Mouse (Mus musculus) hindbrain, embryonic 15.5 days (tissue): ENCODE data around the gene Pcnx2. TPM values are rescaled to one million over a fixed set of nuclear protein-coding genes. Genes with fewer than 3 reads are reported as not detected.

Experiments
- ATAC-seq: fragments of 200-750 bp; cut with Nextera tagmentation; 2 replicates; pipeline ENCODE4 v1.8.0; 2017; ENCODE audit warnings: low read depth, moderate number of reproducible peaks, moderate TSS enrichment; ENCODE audit not compliant: low FRiP score
- H3K27ac ChIP-seq: fragments of 300-500 bp; sonication (generic); replicated peaks from 2 replicates; pipeline ENCODE4 v1.5.1; 2015; ENCODE audit warnings: mild to moderate bottlenecking, inconsistent platforms
- H3K27me3 ChIP-seq: fragments of 300-500 bp; sonication (generic); 2 replicates; pipeline ENCODE4 v1.6.1; 2015; ENCODE audit warnings: control low read depth, inconsistent platforms
- H3K36me3 ChIP-seq: fragments of 300-500 bp; sonication (generic); 2 replicates; pipeline ENCODE4 v1.6.1; 2015; ENCODE audit warnings: control low read depth, inconsistent platforms
- H3K4me1 ChIP-seq: fragments of 300-500 bp; sonication (generic); replicated peaks from 2 replicates; pipeline ENCODE4 v1.6.1; 2015; ENCODE audit warnings: control low read depth, inconsistent platforms
- H3K4me2 ChIP-seq: fragments of 300-500 bp; sonication (generic); 2 replicates; pipeline ENCODE4 v1.6.1; 2015; ENCODE audit warnings: moderate library complexity, mild to moderate bottlenecking, inconsistent platforms
- H3K4me3 ChIP-seq: fragments of 300-500 bp; sonication (generic); 2 replicates; pipeline ENCODE4 v1.5.1; 2015; ENCODE audit warnings: mild to moderate bottlenecking, inconsistent platforms
- H3K9ac ChIP-seq: fragments of 300-500 bp; sonication (generic); 2 replicates; pipeline ENCODE4 v1.6.1; 2015; ENCODE audit warnings: inconsistent platforms
- H3K9me3 ChIP-seq: fragments of 300-500 bp; sonication (generic); 2 replicates; pipeline ENCODE4 v1.6.1; 2016; ENCODE audit warnings: control low read depth, inconsistent platforms
- WGBS: fragments of 180-500 bp; shearing (Covaris S2); methylation state at CpG from one replicate; pipeline ENCODE4 v1.1.7; 2015; 5-methylcytosine and 5-hydroxymethylcytosine counted together
- polyA plus RNA-seq: library from polyadenylated mRNA; unstranded; fragments of >200 nt; fragmentation: Nextera tagmentation; extraction: Ambion mirVana; gene quantifications from 2 replicates; pipeline ENCODE4 v1.2.1, GENCODE M21; 2015

Pcnx2 gene
- polyA plus RNA-seq, result 4.5 and 5.2 TPM in 2 replicates

DNA sequence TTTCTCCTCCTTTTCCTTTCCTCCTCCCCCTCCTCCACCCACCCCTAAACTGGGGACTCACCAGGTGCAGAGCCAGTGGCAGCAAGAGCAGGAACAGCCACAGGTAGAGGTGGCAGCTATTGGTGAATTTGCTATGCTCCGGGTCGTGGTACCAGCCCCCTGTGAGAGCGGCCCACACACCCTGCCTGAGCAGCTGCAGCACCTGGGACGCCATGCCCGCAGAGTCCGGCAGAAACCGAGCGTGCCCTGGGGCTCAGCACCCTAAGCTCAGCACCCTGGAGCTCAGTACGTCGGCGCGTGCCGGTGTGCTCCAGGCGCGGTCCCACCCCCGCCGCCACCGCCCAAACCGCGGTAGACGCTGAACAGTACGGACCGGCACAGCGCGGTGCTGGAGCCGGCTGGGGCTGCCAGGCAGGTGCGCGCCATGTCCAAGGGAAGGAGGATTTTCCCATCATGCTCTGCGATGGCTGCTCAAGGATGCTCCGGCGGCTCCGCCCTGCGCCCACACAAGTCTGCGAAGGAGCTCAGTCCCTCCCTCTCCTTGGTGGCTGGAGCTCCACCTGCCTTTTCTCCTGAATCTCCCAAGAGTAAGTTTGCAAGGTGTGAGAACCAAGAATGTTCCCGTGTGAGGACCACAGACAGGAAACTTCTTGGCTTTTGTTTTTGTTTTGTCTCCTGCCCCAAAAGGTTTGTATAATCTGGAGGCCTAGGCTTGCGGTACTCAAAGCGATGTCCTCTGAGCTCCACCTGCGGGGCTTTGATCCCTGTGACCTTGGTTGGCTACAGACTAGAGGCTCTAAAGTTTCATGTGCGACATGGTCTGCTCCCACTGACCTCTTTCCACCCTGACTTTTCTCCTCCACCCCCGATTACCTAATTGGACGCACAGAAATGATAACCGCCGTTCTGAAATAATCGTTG, at the start of gene Pcnx2:
Gene Pcnx2, minus strand, starts transcription at position 450 of the 921 bp plus-strand sequence.
- H3K4me3 ChIP-seq, result peak within 1 kb of the TSS; percentile 79
- no peaks in the 10 kb centered on the region for H3K36me3 ChIP-seq
- H3K4me2 ChIP-seq, result peak within 1 kb of the TSS; percentile 66
- H3K4me1 ChIP-seq, result peaks cover 16% of the 10 kb centered on the region
- H3K9me3 ChIP-seq, result no peaks in the 10 kb centered on the region
- ATAC-seq, result peak; percentile 91
- peak within 1 kb of the TSS; percentile 74 for H3K9ac ChIP-seq
- no peaks in the 10 kb centered on the region for H3K27me3 ChIP-seq
- 6% methylated on average over 44 of the region's 44 CpGs for WGBS
- H3K27ac ChIP-seq, result peak within 1 kb of the TSS; percentile 87

DNA sequence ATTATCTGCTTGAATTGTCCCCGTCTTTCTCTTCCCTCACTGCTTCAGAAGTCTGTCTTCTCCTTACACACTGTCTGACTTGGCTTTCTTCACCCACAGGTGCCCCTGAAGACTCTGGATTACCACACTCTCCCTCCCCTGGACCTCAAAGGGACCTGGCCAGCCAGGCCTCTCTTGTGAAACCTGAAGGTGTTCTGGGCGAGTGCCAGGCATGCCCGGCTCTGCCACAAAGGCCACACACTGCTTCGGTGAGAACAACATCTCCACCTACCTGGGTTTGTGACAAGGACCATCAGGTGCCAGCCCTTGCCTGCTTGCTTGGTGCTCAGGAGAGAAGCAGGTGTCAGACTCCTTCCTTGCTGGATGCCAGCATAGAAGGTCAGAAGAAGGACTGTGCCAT, 46.4 kb upstream of the Pcnx2 start:
- Histone ChIP-seq H3K27me3 (no peaks in the 10 kb centered on the region), H3K9me3 (no peaks in the 10 kb centered on the region), H3K36me3 (no peaks in the 10 kb centered on the region), H3K4me1 (no peaks in the 10 kb centered on the region), H3K9ac (no peak overlapping the region), H3K27ac (no peak overlapping the region), H3K4me2 (no peak overlapping the region), H3K4me3 (no peak overlapping the region)
- ATAC-seq, result no peak
- WGBS, result 92% methylated on average over 4 of the region's 4 CpGs

DNA sequence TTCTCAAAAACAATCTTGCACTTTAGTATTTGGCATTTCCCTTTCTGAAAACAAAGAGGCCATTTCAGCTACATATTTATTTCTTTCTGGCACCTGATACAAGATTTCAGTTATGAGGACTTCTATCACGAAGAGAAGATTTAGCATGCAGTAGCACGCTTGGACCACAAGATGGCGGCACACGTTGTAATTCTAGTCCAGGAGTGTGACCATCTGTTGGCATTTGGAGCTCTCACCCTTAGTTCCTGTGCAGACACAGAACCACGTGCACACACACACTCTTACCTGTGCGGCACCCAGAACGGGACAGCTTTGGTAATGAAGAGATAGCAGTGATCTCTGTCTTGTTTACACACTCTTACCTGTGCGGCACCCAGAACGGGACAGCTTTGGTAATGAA, 37.5 kb upstream of the Pcnx2 start:
- no peak for ATAC-seq
- no peak overlapping the region for H3K4me2 ChIP-seq
- no peaks in the 10 kb centered on the region for H3K4me1 ChIP-seq
- no peaks in the 10 kb centered on the region for H3K9me3 ChIP-seq
- H3K9ac ChIP-seq, result no peak overlapping the region
- H3K4me3 ChIP-seq, result no peak overlapping the region
- no peak overlapping the region for H3K27ac ChIP-seq
- no peaks in the 10 kb centered on the region for H3K27me3 ChIP-seq
- 48% methylated on average over 9 of the region's 9 CpGs for WGBS
- H3K36me3 ChIP-seq, result no peaks in the 10 kb centered on the region

DNA sequence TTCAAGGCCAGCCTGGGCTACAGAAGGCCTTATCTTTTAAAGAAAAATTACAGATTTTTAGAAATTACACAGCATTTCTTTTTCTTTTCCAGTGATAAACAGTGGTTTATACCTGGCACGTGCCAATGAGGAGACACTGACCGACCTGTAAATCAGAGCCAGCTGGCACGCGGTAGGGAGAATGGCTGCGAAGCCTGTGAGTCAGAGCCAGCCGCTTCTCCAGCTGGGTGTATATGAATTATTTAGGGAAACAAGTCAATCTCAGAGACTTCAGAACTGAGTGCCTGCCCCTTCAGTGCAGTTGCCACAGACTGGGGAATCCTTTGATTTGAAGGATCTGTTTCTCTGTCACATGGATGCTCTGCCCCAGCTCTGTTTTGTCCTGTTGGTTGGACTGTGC, 33.7 kb upstream of the Pcnx2 start:
- no peak overlapping the region for H3K4me2 ChIP-seq
- H3K9ac ChIP-seq, result no peak overlapping the region
- no peak for ATAC-seq
- no peak overlapping the region for H3K27ac ChIP-seq
- H3K27me3 ChIP-seq, result no peaks in the 10 kb centered on the region
- H3K36me3 ChIP-seq, result no peaks in the 10 kb centered on the region
- H3K4me1 ChIP-seq, result no peaks in the 10 kb centered on the region
- H3K9me3 ChIP-seq, result no peaks in the 10 kb centered on the region
- WGBS, result 86% methylated on average over 6 of the region's 6 CpGs
- no peak overlapping the region for H3K4me3 ChIP-seq

DNA sequence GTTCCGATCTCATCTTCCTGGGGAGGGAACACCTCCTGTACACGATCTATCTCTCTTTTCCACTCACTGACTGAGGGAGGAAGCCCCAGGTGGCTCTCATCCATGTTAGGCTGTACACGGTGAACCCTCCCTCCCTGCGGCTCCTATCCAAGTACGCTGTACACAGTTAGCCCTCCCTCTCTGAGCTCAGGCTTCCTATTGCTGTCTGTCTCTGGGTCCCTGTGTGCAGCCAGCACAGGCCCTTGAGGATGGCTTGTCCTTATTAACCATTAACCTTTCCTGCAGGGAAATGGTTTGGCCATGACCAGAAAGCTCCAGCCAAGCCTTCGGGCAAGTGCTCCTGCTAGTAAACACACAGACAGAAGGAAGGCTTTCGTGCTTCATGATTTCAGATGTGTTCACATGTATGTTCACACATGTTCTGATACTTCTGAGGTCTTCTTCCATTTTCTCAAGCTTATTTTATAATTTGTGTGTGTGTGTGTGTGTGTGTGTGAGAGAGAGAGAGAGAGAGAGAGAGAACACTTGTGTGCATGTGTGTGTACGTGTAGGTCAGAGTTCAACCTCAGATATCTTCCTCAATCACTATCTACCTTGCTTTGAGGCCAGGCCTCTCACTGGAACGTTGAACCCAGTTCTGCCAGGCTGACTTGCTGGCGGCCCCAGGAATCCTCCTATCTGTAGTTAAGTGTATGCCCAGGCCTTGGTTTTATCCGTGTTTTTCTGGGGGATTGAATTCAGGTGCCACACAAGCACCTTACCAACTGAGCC, 32.3 kb upstream of the Pcnx2 start:
- no peak overlapping the region for H3K4me2 ChIP-seq
- H3K9me3 ChIP-seq, result no peaks in the 10 kb centered on the region
- WGBS, result 90% methylated on average over 11 of the region's 11 CpGs
- no peak overlapping the region for H3K27ac ChIP-seq
- no peak overlapping the region for H3K9ac ChIP-seq
- ATAC-seq, result no peak
- no peaks in the 10 kb centered on the region for H3K36me3 ChIP-seq
- H3K4me1 ChIP-seq, result no peaks in the 10 kb centered on the region
- H3K27me3 ChIP-seq, result no peaks in the 10 kb centered on the region
- no peak overlapping the region for H3K4me3 ChIP-seq

- H3K4me1 ChIP-seq, result no peaks in the 10 kb centered on the region
- H3K9me3 ChIP-seq, result no peaks in the 10 kb centered on the region
- H3K36me3 ChIP-seq, result no peaks in the 10 kb centered on the region
- H3K4me3 ChIP-seq, result no peak overlapping the region
- no peak overlapping the region for H3K27ac ChIP-seq
- no peak for ATAC-seq
- H3K27me3 ChIP-seq, result no peaks in the 10 kb centered on the region
- no peak overlapping the region for H3K4me2 ChIP-seq
- no peak overlapping the region for H3K9ac ChIP-seq
- 91% methylated on average over 4 of the region's 4 CpGs for whole genome bisulfite sequencing
These were observed 28.5 kb upstream of the Pcnx2 start for GRCm38 (mm10) chr8:125926636-125927035.

GRCm38 (mm10) chr8:125922333-125922732, 24.2 kb upstream of the Pcnx2 start:
- H3K4me1 ChIP-seq, result no peaks in the 10 kb centered on the region
- WGBS, result 54% methylated on average over 3 of the region's 3 CpGs
- no peak overlapping the region for H3K4me2 ChIP-seq
- H3K27me3 ChIP-seq, result no peaks in the 10 kb centered on the region
- no peak overlapping the region for H3K27ac ChIP-seq
- H3K9me3 ChIP-seq, result no peaks in the 10 kb centered on the region
- H3K36me3 ChIP-seq, result no peaks in the 10 kb centered on the region
- no peak for ATAC-seq
- H3K9ac ChIP-seq, result no peak overlapping the region
- no peak overlapping the region for H3K4me3 ChIP-seq

DNA sequence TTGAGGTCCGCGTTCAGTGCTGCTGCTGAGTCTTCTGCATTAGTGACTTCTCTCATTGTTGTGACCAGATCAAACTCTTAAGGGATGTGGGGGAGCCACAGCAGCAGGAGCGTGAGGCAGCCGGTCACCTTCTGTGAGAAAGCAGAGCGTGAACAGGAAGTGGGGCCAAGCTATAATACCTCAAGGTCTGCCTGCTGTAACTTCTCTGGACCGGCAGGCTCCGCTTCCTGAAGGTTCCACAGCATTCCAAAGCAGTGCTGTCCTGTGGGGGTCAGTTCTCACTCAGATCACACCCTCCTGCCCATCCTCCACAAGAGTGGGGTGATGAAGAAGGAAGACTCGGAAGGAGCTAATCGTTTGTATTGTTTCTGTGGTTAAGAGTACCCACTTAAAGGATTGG, 22.6 kb upstream of the Pcnx2 start:
- Histone ChIP-seq H3K9ac (no peak overlapping the region), H3K9me3 (no peaks in the 10 kb centered on the region), H3K36me3 (no peaks in the 10 kb centered on the region), H3K4me1 (no peaks in the 10 kb centered on the region), H3K4me2 (no peak overlapping the region), H3K4me3 (no peak overlapping the region), H3K27me3 (no peaks in the 10 kb centered on the region), H3K27ac (no peak overlapping the region)
- WGBS, result 76% methylated on average over 9 of the region's 9 CpGs
- ATAC-seq, result no peak

GRCm38 (mm10) chr8:125920281-125920680, 22.2 kb upstream of the Pcnx2 start:
- WGBS, result 72% methylated on average over 10 of the region's 10 CpGs
- Histone ChIP-seq H3K4me2 (no peak overlapping the region), H3K4me1 (no peaks in the 10 kb centered on the region), H3K36me3 (no peaks in the 10 kb centered on the region), H3K9ac (no peak overlapping the region), H3K27me3 (no peaks in the 10 kb centered on the region), H3K27ac (no peak overlapping the region), H3K4me3 (no peak overlapping the region), H3K9me3 (no peaks in the 10 kb centered on the region)
- no peak for ATAC-seq

GRCm38 (mm10) chr8:125919560-125919959, 21.4 kb upstream of the Pcnx2 start:
- Histone ChIP-seq H3K36me3 (no peaks in the 10 kb centered on the region), H3K27ac (no peak overlapping the region), H3K4me2 (no peak overlapping the region), H3K27me3 (no peaks in the 10 kb centered on the region), H3K9ac (no peak overlapping the region), H3K9me3 (no peaks in the 10 kb centered on the region), H3K4me1 (no peaks in the 10 kb centered on the region), H3K4me3 (no peak overlapping the region)
- 31% methylated on average over 8 of the region's 8 CpGs for WGBS
- no peak for ATAC-seq

DNA sequence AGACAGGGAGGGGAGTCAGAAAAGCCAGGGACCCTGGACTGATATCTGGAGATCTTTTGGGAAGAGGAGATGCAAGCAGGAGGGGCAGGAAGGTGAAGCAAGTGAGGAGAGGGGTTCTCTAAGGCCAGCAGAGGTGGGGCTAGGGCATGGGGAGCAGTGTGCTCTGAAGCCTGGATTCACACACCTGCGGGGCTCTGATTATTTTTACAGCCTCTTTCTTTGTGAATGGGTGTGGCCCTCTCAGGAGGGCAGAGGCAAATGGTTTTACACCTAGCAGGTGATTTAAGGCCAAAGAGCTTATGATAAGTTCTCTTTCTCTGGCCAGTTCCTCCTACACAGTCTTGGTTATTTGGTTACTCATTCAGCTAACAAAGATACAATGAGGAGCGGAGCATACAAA, 20.6 kb upstream of the Pcnx2 start:
- WGBS, result 87% methylated on average over 2 of the region's 2 CpGs
- no peak overlapping the region for H3K4me3 ChIP-seq

DNA sequence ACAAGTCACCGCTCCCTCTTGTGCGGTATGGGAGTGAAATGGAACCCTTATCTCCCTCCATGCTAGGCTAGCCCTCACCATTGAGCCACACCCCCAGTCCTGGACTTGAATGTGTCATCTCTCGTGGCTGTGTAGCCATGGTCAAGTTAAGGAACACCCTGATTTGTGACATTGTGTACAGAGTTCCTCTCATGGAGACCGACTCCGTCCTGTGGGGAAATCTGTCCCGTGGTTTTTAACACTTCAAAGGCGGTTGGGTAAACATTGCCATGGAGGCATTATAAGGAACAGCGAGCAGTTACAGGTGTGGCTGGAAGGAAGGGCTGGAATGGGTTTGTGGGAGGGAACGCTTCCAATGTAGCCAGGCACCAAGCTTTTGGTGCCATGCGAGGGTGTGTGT, 18.9 kb upstream of the Pcnx2 start:
- Histone ChIP-seq H3K9me3 (no peaks in the 10 kb centered on the region), H3K4me2 (no peak overlapping the region), H3K36me3 (no peaks in the 10 kb centered on the region), H3K4me3 (no peak overlapping the region), H3K27ac (no peak overlapping the region), H3K4me1 (no peaks in the 10 kb centered on the region), H3K27me3 (peaks cover 17% of the 10 kb centered on the region), H3K9ac (no peak overlapping the region)
- ATAC-seq, result no peak
- 77% methylated on average over 10 of the region's 10 CpGs for WGBS

More for the DNA sequence above, 20.6 kb upstream of the Pcnx2 start:
- Histone ChIP-seq H3K4me2 (no peak overlapping the region), H3K9ac (no peak overlapping the region), H3K36me3 (no peaks in the 10 kb centered on the region), H3K4me1 (no peaks in the 10 kb centered on the region), H3K27me3 (0 out of 2 replicates have a peak, but pooled peaks cover under 1% of the 10 kb centered on the region), H3K27ac (no peak overlapping the region), H3K9me3 (no peaks in the 10 kb centered on the region)
- no peak for ATAC-seq
